Comparison of ENCODE assay signal across 8 mouse cellular contexts in genomic region chr8:85840657-85841488, GRCm38 (mm10). TPM values are rescaled to one million over a fixed set of nuclear protein-coding genes. Genes with fewer than 3 reads are reported as not detected.
DNase-seq lines count a peak whose midpoint lies in the region; ATAC-seq and TF ChIP-seq lines count a peak whose summit lies in the region.

TSS of gene Itfg1 (minus strand) at chr8:85840921.
TSS of gene Phkb (plus strand) at chr8:85840959.

- peak within 1 kb of the TSS; percentile 97 for H3K27ac ChIP-seq in forebrain, embryonic 10.5 days
- peak within 1 kb of the TSS; percentile 98 for H3K27ac ChIP-seq in heart, embryonic 15.5 days
- H3K27ac ChIP-seq in liver, embryonic 14.5 days, result peak within 1 kb of the TSS; percentile 68
- peak within 1 kb of the TSS; percentile 82 for H3K27ac ChIP-seq in neural tube, embryonic 11.5 days (ENCODE audit: low read depth, low read length)
- H3K27ac ChIP-seq in stomach, postnatal 0 days (replicated peaks), result peak within 1 kb of the TSS; percentile 99

- H3K4me2 ChIP-seq in heart, embryonic 15.5 days, result peak within 1 kb of the TSS; percentile 71
- H3K4me2 ChIP-seq in liver, embryonic 14.5 days (ENCODE audit: low read depth), result peak within 1 kb of the TSS; percentile 82
- H3K4me2 ChIP-seq in neural tube, embryonic 11.5 days (ENCODE audit: low read depth), result peak within 1 kb of the TSS; percentile 59
- H3K4me2 ChIP-seq in stomach, postnatal 0 days (replicated peaks; ENCODE audit: low read depth), result peak within 1 kb of the TSS; percentile 75

- H3K36me3 ChIP-seq in forebrain, embryonic 10.5 days (replicated peaks), result peaks cover 18% of the 10 kb centered on the region
- H3K36me3 ChIP-seq in heart, embryonic 15.5 days, result peaks cover 9% of the 10 kb centered on the region
- no peaks in the 10 kb centered on the region; the same call in 1 of the 2 replicates for H3K36me3 ChIP-seq in liver, embryonic 14.5 days (replicated peaks; ENCODE audit: control insufficient read depth, insufficient read depth, low read depth)
- no peaks in the 10 kb centered on the region for H3K36me3 ChIP-seq in neural tube, embryonic 11.5 days (ENCODE audit: control insufficient read depth, insufficient read depth, low read length)
- no peaks in the 10 kb centered on the region; the same call in 1 of the 2 replicates for H3K36me3 ChIP-seq in stomach, postnatal 0 days (ENCODE audit: control insufficient read depth, insufficient read depth, low read length)

- H3K27me3 ChIP-seq in forebrain, embryonic 10.5 days (ENCODE audit: poor library complexity, severe bottlenecking), result no peaks in the 10 kb centered on the region
- H3K27me3 ChIP-seq in heart, embryonic 15.5 days, result no peaks in the 10 kb centered on the region
- no peaks in the 10 kb centered on the region for H3K27me3 ChIP-seq in liver, embryonic 14.5 days (ENCODE audit: control insufficient read depth, insufficient read depth, low read length)
- H3K27me3 ChIP-seq in neural tube, embryonic 11.5 days (ENCODE audit: control insufficient read depth, insufficient read depth, low read length), result no peaks in the 10 kb centered on the region
- no peaks in the 10 kb centered on the region for H3K27me3 ChIP-seq in stomach, postnatal 0 days (ENCODE audit: control insufficient read depth, insufficient read depth, low read length)

- DNase-seq in c-Kit-negative CD71-positive TER-119-positive erythroid progenitor cells, embryonic 14.5 days (ENCODE audit: low read depth, low spot score), result peak; percentile 76
- peak; percentile 94 for DNase-seq in forebrain, embryonic 10.5 days (ENCODE audit: extremely low spot score, low spot score)
- peak; percentile 90 to 95 for DNase-seq in kidney, postnatal 25 days
- peak; percentile 67 to 74 (median 69) for DNase-seq in liver, embryonic 14.5 days (ENCODE audit: low read depth in 3 of 3, low spot score in 3 of 3)
- DNase-seq in neural tube, embryonic 11.5 days (ENCODE audit: low spot score), result peak; percentile 94
- peak; percentile 92 for DNase-seq in stomach, postnatal 0 days (ENCODE audit: low spot score)

- H3K4me3 ChIP-seq in forebrain, embryonic 10.5 days, result peak within 1 kb of the TSS; percentile 92
- peak within 1 kb of the TSS; percentile 90 for H3K4me3 ChIP-seq in heart, embryonic 15.5 days
- peak within 1 kb of the TSS; percentile 79 to 97 for H3K4me3 ChIP-seq in liver, embryonic 14.5 days (ENCODE audit: insufficient read depth in 1 of 2, low read depth in 2 of 2, low read length in 2 of 2)
- peak within 1 kb of the TSS; percentile 79 for H3K4me3 ChIP-seq in neural tube, embryonic 11.5 days (ENCODE audit: low read depth, low read length)
- peak within 1 kb of the TSS; percentile 88 for H3K4me3 ChIP-seq in stomach, postnatal 0 days (ENCODE audit: low read depth, low read length)

- no peak for TF ChIP-seq EP300 in liver, embryonic 14.5 days (IDR thresholded peaks at IDR 0.05; ENCODE audit: low read depth)
- TF ChIP-seq EP300 in stomach, postnatal 0 days (optimal IDR thresholded peaks at IDR 0.05), result no peak

- H3K4me1 ChIP-seq in forebrain, embryonic 10.5 days, result peaks cover 26% of the 10 kb centered on the region
- peaks cover 15% of the 10 kb centered on the region for H3K4me1 ChIP-seq in heart, embryonic 15.5 days (replicated peaks)
- peaks cover 4 to 9% of the 10 kb centered on the region in 2 experiments for H3K4me1 ChIP-seq in liver, embryonic 14.5 days (replicated peaks; ENCODE audit: control insufficient read depth in 2 of 2, insufficient read depth in 2 of 2, low read length in 1 of 2)
- peaks cover 8% of the 10 kb centered on the region; the same call in 1 of the 2 replicates for H3K4me1 ChIP-seq in neural tube, embryonic 11.5 days (ENCODE audit: control insufficient read depth, insufficient read depth, low read length)
- no peaks in the 10 kb centered on the region; the same call in 1 of the 2 replicates for H3K4me1 ChIP-seq in stomach, postnatal 0 days (replicated peaks; ENCODE audit: control insufficient read depth, insufficient read depth)

- 0 out of 2 replicates have a peak, but pooled peaks have one; percentile 9 for TF ChIP-seq CTCF in liver, embryonic 14.5 days (IDR thresholded peaks at IDR 0.05; ENCODE audit: low read depth)
- TF ChIP-seq CTCF in stomach, postnatal 0 days (IDR thresholded peaks at IDR 0.05; ENCODE audit: low read depth), result 0 out of 2 replicates have a peak, but pooled peaks have one; percentile 21

- peak; percentile 89 for ATAC-seq in CD4-positive, CD25-positive, alpha-beta regulatory T cell, adult 4 months
- peak; percentile 91 for ATAC-seq in heart, embryonic 15.5 days (replicated peaks; ENCODE audit: insufficient number of reproducible peaks, insufficient read depth, low FRiP score, low read depth)
- peak; percentile 93 for ATAC-seq in liver, embryonic 14.5 days (ENCODE audit: insufficient read depth)
- ATAC-seq in neural tube, embryonic 11.5 days (ENCODE audit: insufficient read depth, low FRiP score, low TSS enrichment), result peak; percentile 97
- ATAC-seq in stomach, postnatal 0 days (ENCODE audit: low FRiP score, low TSS enrichment), result peak; percentile 95

- H3K9ac ChIP-seq in heart, embryonic 15.5 days, result peak within 1 kb of the TSS; percentile 89
- peak within 1 kb of the TSS; percentile 93 for H3K9ac ChIP-seq in liver, embryonic 14.5 days (replicated peaks)
- H3K9ac ChIP-seq in neural tube, embryonic 11.5 days (ENCODE audit: low read length), result peak within 1 kb of the TSS; percentile 96
- H3K9ac ChIP-seq in stomach, postnatal 0 days (ENCODE audit: low read length), result peak within 1 kb of the TSS; percentile 89

- no peaks in the 10 kb centered on the region for H3K9me3 ChIP-seq in forebrain, embryonic 10.5 days
- H3K9me3 ChIP-seq in heart, embryonic 15.5 days (replicated peaks), result no peaks in the 10 kb centered on the region
- H3K9me3 ChIP-seq in liver, embryonic 14.5 days (ENCODE audit: control insufficient read depth, low read length), result no peaks in the 10 kb centered on the region
- H3K9me3 ChIP-seq in neural tube, embryonic 11.5 days (ENCODE audit: control insufficient read depth, low read length), result no peaks in the 10 kb centered on the region
- no peaks in the 10 kb centered on the region for H3K9me3 ChIP-seq in stomach, postnatal 0 days (ENCODE audit: control insufficient read depth, low read length)

- WGBS in forebrain, embryonic 10.5 days, result under 1% methylated on average over 54 of the region's 54 CpGs
- WGBS in heart, embryonic 15.5 days, result under 1% methylated on average over 54 of the region's 54 CpGs
- WGBS in liver, embryonic 14.5 days (ENCODE audit: insufficient replicate concordance), result under 1% methylated on average over 54 of the region's 54 CpGs
- under 1% methylated on average over 51 of the region's 54 CpGs for whole genome bisulfite sequencing in neural tube, embryonic 11.5 days
- WGBS in stomach, postnatal 0 days, result 0% methylated on average over 53 of the region's 54 CpGs

RNA-seq across cellular contexts. Expression of gene Itfg1, which starts in this region (rescaled TPM):
- polyA plus RNA-seq in CD4-positive, CD25-positive, alpha-beta regulatory T cell, adult 4 months (2017; shearing (Covaris generic)), result 10 to 100 TPM; 19.9 to 20.8 TPM
- polyA plus RNA-seq in forebrain, embryonic 10.5 days (2016; fragmentation: Nextera tagmentation; extraction: Ambion mirVana), result 58.4 and 58.8 TPM in 2 replicates
- 65.6 and 67.4 TPM in 2 replicates for polyA plus RNA-seq in heart, embryonic 15.5 days (2015; fragmentation: Nextera tagmentation; extraction: Ambion mirVana)
- polyA plus RNA-seq in liver, embryonic 14.5 days (2012; rRNA removed), result 7.1 and 8.9 TPM in 2 replicates
- polyA plus RNA-seq in liver, embryonic 14.5 days (2014; fragmentation: Nextera tagmentation; extraction: Ambion mirVana), result 24.2 and 26.7 TPM in 2 replicates
- 93.5 TPM in 2 replicates for polyA plus RNA-seq in neural tube, embryonic 11.5 days (2014; fragmentation: Nextera tagmentation; extraction: Ambion mirVana)
- polyA plus RNA-seq in stomach, postnatal 0 days (2015; fragmentation: Nextera tagmentation; extraction: Ambion mirVana), result 53.2 and 55.8 TPM in 2 replicates

RNA-seq across cellular contexts. Expression of gene Phkb, which starts in this region (rescaled TPM):
- 10 to 100 TPM; 21.3 to 28.4 TPM for polyA plus RNA-seq in CD4-positive, CD25-positive, alpha-beta regulatory T cell, adult 4 months (2017; shearing (Covaris generic))
- 49.1 and 52.7 TPM in 2 replicates for polyA plus RNA-seq in forebrain, embryonic 10.5 days (2016; fragmentation: Nextera tagmentation; extraction: Ambion mirVana)
- 43.1 and 44.8 TPM in 2 replicates for polyA plus RNA-seq in heart, embryonic 15.5 days (2015; fragmentation: Nextera tagmentation; extraction: Ambion mirVana)
- polyA plus RNA-seq in liver, embryonic 14.5 days (2012; rRNA removed), result 3.1 and 4.7 TPM in 2 replicates
- 10.7 and 13.3 TPM in 2 replicates for polyA plus RNA-seq in liver, embryonic 14.5 days (2014; fragmentation: Nextera tagmentation; extraction: Ambion mirVana)
- polyA plus RNA-seq in neural tube, embryonic 11.5 days (2014; fragmentation: Nextera tagmentation; extraction: Ambion mirVana), result 42.9 and 45.1 TPM in 2 replicates
- 21.3 and 26.4 TPM in 2 replicates for polyA plus RNA-seq in stomach, postnatal 0 days (2015; fragmentation: Nextera tagmentation; extraction: Ambion mirVana)

Comparison
In these comparisons a context has a peak if more than half of its experiments do, and no peak if none do; other contexts are left out.
1. Peak in every context shown above with its lines: DNase-seq, ATAC-seq, H3K4me3 ChIP-seq and H3K27ac ChIP-seq.